Mouse (Mus musculus): ENCODE results near the gene Ralgapa1. TPM values are rescaled to one million over a fixed set of nuclear protein-coding genes. Genes with fewer than 3 reads are reported as not detected.

Ralgapa1 gene
- polyA plus RNA-seq (2014; fragmentation: Nextera tagmentation; extraction: Ambion mirVana) = 19.2 and 22.1 TPM in 2 replicates

GRCm38 (mm10) chr12:55820661-55821314 lies at the start of gene Ralgapa1:
TSS of gene Ralgapa1 (minus strand) at chr12:55821167.
- no peaks in the 10 kb centered on the region for H3K27me3 ChIP-seq (ENCODE audit: control insufficient read depth, insufficient read depth, low read length)
- peak within 1 kb of the TSS; percentile 85 for H3K4me3 ChIP-seq (ENCODE audit: low read depth, low read length)
- peak within 1 kb of the TSS; percentile 91 for H3K9ac ChIP-seq (ENCODE audit: low read length)
- DNase-seq (ENCODE audit: low spot score) (peak; percentile 91), ATAC-seq (ENCODE audit: insufficient read depth, low FRiP score, low TSS enrichment) (peak; percentile 93)
- no peaks in the 10 kb centered on the region for H3K36me3 ChIP-seq (ENCODE audit: control insufficient read depth, insufficient read depth, low read length)
- peak within 1 kb of the TSS; percentile 90 for H3K27ac ChIP-seq (ENCODE audit: low read depth, low read length)
- H3K4me1 ChIP-seq (ENCODE audit: control insufficient read depth, insufficient read depth, low read length) = no peaks in the 10 kb centered on the region
- peak within 1 kb of the TSS; percentile 66 for H3K4me2 ChIP-seq (ENCODE audit: low read depth)
- WGBS = 0% methylated on average over 66 of the region's 78 CpGs
- no peaks in the 10 kb centered on the region for H3K9me3 ChIP-seq (ENCODE audit: control insufficient read depth, low read length)

- 93% methylated on average over 5 of the region's 5 CpGs for WGBS
- H3K27me3 ChIP-seq (ENCODE audit: control insufficient read depth, insufficient read depth, low read length) = no peaks in the 10 kb centered on the region
- H3K27ac ChIP-seq (ENCODE audit: low read depth, low read length) = no peak overlapping the region
- H3K4me3 ChIP-seq (ENCODE audit: low read depth, low read length) = no peak overlapping the region
- H3K9ac ChIP-seq (ENCODE audit: low read length) = no peak overlapping the region
- no peaks in the 10 kb centered on the region for H3K9me3 ChIP-seq (ENCODE audit: control insufficient read depth, low read length)
- DNase-seq (ENCODE audit: low spot score) (no peak), ATAC-seq (ENCODE audit: insufficient read depth, low FRiP score, low TSS enrichment) (no peak)
- no peaks in the 10 kb centered on the region for H3K4me1 ChIP-seq (ENCODE audit: control insufficient read depth, insufficient read depth, low read length)
- peaks cover 4% of the 10 kb centered on the region; the same call in 1 of the 2 replicates for H3K36me3 ChIP-seq (ENCODE audit: control insufficient read depth, insufficient read depth, low read length)
- H3K4me2 ChIP-seq (ENCODE audit: low read depth) = no peak overlapping the region
These were observed 48.8 kb upstream of the Ralgapa1 start for GRCm38 (mm10) chr12:55869622-55870322.

- peaks cover 7% of the 10 kb centered on the region for H3K36me3 ChIP-seq (ENCODE audit: control insufficient read depth, insufficient read depth, low read length)
- H3K4me2 ChIP-seq (ENCODE audit: low read depth) = no peak overlapping the region
- WGBS = 92% methylated on average over 4 of the region's 4 CpGs
- no peak overlapping the region for H3K4me3 ChIP-seq (ENCODE audit: low read depth, low read length)
- ATAC-seq (ENCODE audit: insufficient read depth, low FRiP score, low TSS enrichment) (no peak), DNase-seq (ENCODE audit: low spot score) (no peak)
- H3K9me3 ChIP-seq (ENCODE audit: control insufficient read depth, low read length) = no peaks in the 10 kb centered on the region
- H3K27me3 ChIP-seq (ENCODE audit: control insufficient read depth, insufficient read depth, low read length) = no peaks in the 10 kb centered on the region
- H3K4me1 ChIP-seq (ENCODE audit: control insufficient read depth, insufficient read depth, low read length) = no peaks in the 10 kb centered on the region
- no peak overlapping the region for H3K27ac ChIP-seq (ENCODE audit: low read depth, low read length)
- no peak overlapping the region for H3K9ac ChIP-seq (ENCODE audit: low read length)
These were observed 46.8 kb upstream of the Ralgapa1 start for GRCm38 (mm10) chr12:55867738-55868137.

GRCm38 (mm10) chr12:55860631-55861030 lies 39.7 kb upstream of the Ralgapa1 start:
- 94% methylated on average over 7 of the region's 7 CpGs for WGBS
- ATAC-seq (ENCODE audit: insufficient read depth, low FRiP score, low TSS enrichment) = no peak
- H3K27me3 ChIP-seq (ENCODE audit: control insufficient read depth, insufficient read depth, low read length) = no peaks in the 10 kb centered on the region

DNA sequence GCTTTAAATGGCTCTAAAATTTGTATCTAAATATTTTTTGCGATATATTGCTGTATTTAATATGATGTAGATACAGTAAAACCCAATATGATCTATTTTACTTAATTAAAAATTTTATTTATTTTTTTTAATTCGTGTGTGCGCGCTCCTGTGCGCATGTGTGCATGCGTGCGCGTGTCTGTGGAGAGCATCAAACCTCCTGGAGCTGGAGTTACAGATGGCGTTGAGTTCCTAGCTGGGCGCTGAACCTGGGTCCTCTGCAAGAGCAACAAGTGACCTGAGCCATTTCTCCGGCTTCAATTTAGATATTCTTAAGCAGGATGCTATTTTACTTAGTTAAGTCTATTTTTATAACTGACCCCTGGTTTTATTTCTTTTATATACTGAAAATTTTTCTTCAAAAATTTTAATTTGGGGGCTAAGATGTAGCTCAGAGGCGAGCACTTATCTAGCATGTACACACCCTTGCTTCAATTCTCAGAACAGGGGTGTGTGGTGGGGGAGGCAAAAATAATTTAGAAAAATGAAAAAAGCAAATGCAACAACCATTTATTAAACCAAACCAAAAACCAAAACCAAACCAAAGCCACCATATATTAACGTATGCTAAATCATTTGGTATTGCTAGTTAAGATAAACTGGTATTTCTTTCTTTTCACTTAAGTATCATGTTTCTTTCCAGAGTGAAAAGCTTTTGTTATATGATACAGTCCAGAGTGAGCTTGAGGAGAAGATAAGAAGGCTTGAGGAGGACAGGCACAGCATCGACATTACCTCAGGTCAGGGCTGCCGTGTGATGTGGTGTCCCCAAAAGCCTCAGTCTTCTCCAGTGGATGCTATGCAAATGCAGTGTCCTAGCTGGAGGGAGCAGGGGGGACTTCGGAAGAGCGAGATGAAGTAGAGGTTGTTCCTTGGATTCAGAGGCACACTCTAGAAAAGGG lies 38.7 kb upstream of the Ralgapa1 start:
- ATAC-seq (ENCODE audit: insufficient read depth, low FRiP score, low TSS enrichment) = no peak
- H3K27me3 ChIP-seq (ENCODE audit: control insufficient read depth, insufficient read depth, low read length) = no peaks in the 10 kb centered on the region

More at GRCm38 (mm10) chr12:55860631-55861030, 39.7 kb upstream of the Ralgapa1 start:
- Histone ChIP-seq H3K4me3 (ENCODE audit: low read depth, low read length) (no peak overlapping the region), H3K4me2 (ENCODE audit: low read depth) (no peak overlapping the region), H3K9ac (ENCODE audit: low read length) (no peak overlapping the region), H3K9me3 (ENCODE audit: control insufficient read depth, low read length) (no peaks in the 10 kb centered on the region; the same call in 1 of the 2 replicates), H3K36me3 (ENCODE audit: control insufficient read depth, insufficient read depth, low read length) (peaks cover 12% of the 10 kb centered on the region), H3K27ac (ENCODE audit: low read depth, low read length) (no peak overlapping the region), H3K4me1 (ENCODE audit: control insufficient read depth, insufficient read depth, low read length) (no peaks in the 10 kb centered on the region)
- no peak for DNase-seq (ENCODE audit: low spot score)

GRCm38 (mm10) chr12:55850650-55851049 lies 29.7 kb upstream of the Ralgapa1 start:
- H3K27me3 ChIP-seq (ENCODE audit: control insufficient read depth, insufficient read depth, low read length) = no peaks in the 10 kb centered on the region
- no peak overlapping the region for H3K27ac ChIP-seq (ENCODE audit: low read depth, low read length)
- peaks cover 6% of the 10 kb centered on the region for H3K36me3 ChIP-seq (ENCODE audit: control insufficient read depth, insufficient read depth, low read length)
- no peaks in the 10 kb centered on the region for H3K9me3 ChIP-seq (ENCODE audit: control insufficient read depth, low read length)
- no peak for DNase-seq (ENCODE audit: low spot score)
- no peaks in the 10 kb centered on the region for H3K4me1 ChIP-seq (ENCODE audit: control insufficient read depth, insufficient read depth, low read length)
- H3K9ac ChIP-seq (ENCODE audit: low read length) = no peak overlapping the region
- ATAC-seq (ENCODE audit: insufficient read depth, low FRiP score, low TSS enrichment) = no peak
- H3K4me2 ChIP-seq (ENCODE audit: low read depth) = no peak overlapping the region
- H3K4me3 ChIP-seq (ENCODE audit: low read depth, low read length) = no peak overlapping the region

More for the DNA sequence above, 38.7 kb upstream of the Ralgapa1 start:
- Histone ChIP-seq H3K4me2 (ENCODE audit: low read depth) (no peak overlapping the region), H3K9me3 (ENCODE audit: control insufficient read depth, low read length) (no peaks in the 10 kb centered on the region; the same call in 1 of the 2 replicates), H3K4me1 (ENCODE audit: control insufficient read depth, insufficient read depth, low read length) (no peaks in the 10 kb centered on the region), H3K9ac (ENCODE audit: low read length) (no peak overlapping the region), H3K36me3 (ENCODE audit: control insufficient read depth, insufficient read depth, low read length) (peaks cover 13% of the 10 kb centered on the region), H3K4me3 (ENCODE audit: low read depth, low read length) (no peak overlapping the region), H3K27ac (ENCODE audit: low read depth, low read length) (no peak overlapping the region)
- WGBS = 95% methylated on average over 17 of the region's 17 CpGs
- no peak for DNase-seq (ENCODE audit: low spot score)

DNA sequence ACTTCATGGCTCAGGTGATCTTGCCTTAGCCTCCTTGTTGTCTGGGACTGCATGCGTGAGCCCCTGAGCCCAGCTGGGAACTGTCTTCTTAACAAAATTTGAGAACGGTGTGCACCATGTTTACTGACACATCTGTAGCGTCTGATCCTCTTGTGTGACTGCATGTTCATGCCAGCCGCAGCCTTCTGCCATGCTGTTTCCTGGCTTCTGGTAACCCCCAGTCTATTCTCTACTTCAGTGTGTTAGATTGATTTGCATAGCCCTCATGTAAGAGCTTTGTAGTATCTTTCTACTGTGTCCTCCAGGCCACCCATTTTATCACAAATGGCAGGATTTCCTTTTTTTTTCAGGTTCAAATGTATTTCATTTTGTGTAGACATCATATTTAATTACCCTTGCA lies 26.9 kb upstream of the Ralgapa1 start:
- Histone ChIP-seq H3K27ac (ENCODE audit: low read depth, low read length) (no peak overlapping the region), H3K27me3 (ENCODE audit: control insufficient read depth, insufficient read depth, low read length) (no peaks in the 10 kb centered on the region), H3K36me3 (ENCODE audit: control insufficient read depth, insufficient read depth, low read length) (peaks cover 5% of the 10 kb centered on the region), H3K4me1 (ENCODE audit: control insufficient read depth, insufficient read depth, low read length) (no peaks in the 10 kb centered on the region), H3K9ac (ENCODE audit: low read length) (no peak overlapping the region), H3K4me3 (ENCODE audit: low read depth, low read length) (no peak overlapping the region), H3K4me2 (ENCODE audit: low read depth) (no peak overlapping the region), H3K9me3 (ENCODE audit: control insufficient read depth, low read length) (no peaks in the 10 kb centered on the region)
- WGBS = 95% methylated on average over 4 of the region's 4 CpGs
- DNase-seq (ENCODE audit: low spot score) = no peak
- no peak for ATAC-seq (ENCODE audit: insufficient read depth, low FRiP score, low TSS enrichment)

- Histone ChIP-seq H3K9me3 (ENCODE audit: control insufficient read depth, low read length) (no peaks in the 10 kb centered on the region), H3K4me3 (ENCODE audit: low read depth, low read length) (no peak overlapping the region), H3K27me3 (ENCODE audit: control insufficient read depth, insufficient read depth, low read length) (no peaks in the 10 kb centered on the region), H3K36me3 (ENCODE audit: control insufficient read depth, insufficient read depth, low read length) (peaks cover 4% of the 10 kb centered on the region), H3K9ac (ENCODE audit: low read length) (no peak overlapping the region), H3K27ac (ENCODE audit: low read depth, low read length) (no peak overlapping the region), H3K4me1 (ENCODE audit: control insufficient read depth, insufficient read depth, low read length) (no peaks in the 10 kb centered on the region), H3K4me2 (ENCODE audit: low read depth) (no peak overlapping the region)
- DNase-seq (ENCODE audit: low spot score) (no peak), ATAC-seq (ENCODE audit: insufficient read depth, low FRiP score, low TSS enrichment) (no peak)
- 75% methylated on average over 1 of the region's 1 CpGs for WGBS
These were observed 25.8 kb upstream of the Ralgapa1 start for GRCm38 (mm10) chr12:55846741-55847140.

Measured in neural tube, embryonic 11.5 days (tissue).